Mouse (Mus musculus) neural tube, embryonic 11.5 days (tissue): ENCODE results near the gene Acbd5. TPM values are rescaled to one million over a fixed set of nuclear protein-coding genes. Genes with fewer than 3 reads are reported as not detected.
A peak's percentile ranks its signal among the peaks of the same experiment; 100 is the strongest.

Experiments used
- ATAC-seq: fragments of 200-750 bp; cut with Nextera tagmentation; 2 replicates; pipeline ENCODE4 v1.8.0; 2017; ENCODE audit warnings: moderate number of reproducible peaks, mild to moderate bottlenecking, moderate TSS enrichment, moderate library complexity; ENCODE audit not compliant: insufficient read depth, low FRiP score, low TSS enrichment
- DNase-seq: peaks from one replicate; pipeline ENCODE4 v3.0.0-alpha.2; 2015; ENCODE audit warnings: low spot score
- H3K27ac ChIP-seq: fragments of 300-500 bp; sonication (generic); 2 replicates; pipeline ENCODE4 v1.5.1; 2014; ENCODE audit warnings: low read depth, mild to moderate bottlenecking, low read length
- H3K27me3 ChIP-seq: fragments of 300-500 bp; sonication (generic); 2 replicates; pipeline ENCODE4 v1.6.1; 2014; ENCODE audit warnings: mild to moderate bottlenecking, low read length, mixed read lengths; ENCODE audit not compliant: control insufficient read depth, insufficient read depth
- H3K36me3 ChIP-seq: fragments of 300-500 bp; sonication (generic); 2 replicates; pipeline ENCODE4 v1.6.1; 2014; ENCODE audit warnings: mild to moderate bottlenecking, low read length, moderate library complexity, mixed read lengths; ENCODE audit not compliant: control insufficient read depth, insufficient read depth
- H3K4me1 ChIP-seq: fragments of 300-500 bp; sonication (generic); 2 replicates; pipeline ENCODE4 v1.6.1; 2014; ENCODE audit warnings: low read length, mixed read lengths; ENCODE audit not compliant: control insufficient read depth, insufficient read depth
- H3K4me2 ChIP-seq: fragments of 300-500 bp; sonication (generic); 2 replicates; pipeline ENCODE4 v1.6.1; 2014; ENCODE audit warnings: low read depth, mild to moderate bottlenecking, moderate library complexity
- H3K4me3 ChIP-seq: fragments of 300-500 bp; sonication (generic); 2 replicates; pipeline ENCODE4 v1.5.1; 2014; ENCODE audit warnings: low read depth, low read length
- H3K9ac ChIP-seq: fragments of 300-500 bp; sonication (generic); 2 replicates; pipeline ENCODE4 v1.6.1; 2014; ENCODE audit warnings: mild to moderate bottlenecking, low read length
- H3K9me3 ChIP-seq: fragments of 300-500 bp; sonication (generic); 2 replicates; pipeline ENCODE4 v1.6.1; 2016; ENCODE audit warnings: low read length; ENCODE audit not compliant: control insufficient read depth
- WGBS: fragments of 180-500 bp; shearing (Covaris S2); extraction: QIAGEN DNeasy Blood & Tissue Kit; methylation state at CpG from one replicate; pipeline ENCODE4 v1.1.7; 2014; 5-methylcytosine and 5-hydroxymethylcytosine counted together
- polyA plus RNA-seq: library from polyadenylated mRNA; unstranded; fragments of >200 nt; fragmentation: Nextera tagmentation; extraction: Ambion mirVana; gene quantifications from 2 replicates; pipeline ENCODE4 v1.2.1, GENCODE M21; 2014

Acbd5 gene
- polyA plus RNA-seq, 1 experiment from 2014 or later = 45.1 TPM

DNA sequence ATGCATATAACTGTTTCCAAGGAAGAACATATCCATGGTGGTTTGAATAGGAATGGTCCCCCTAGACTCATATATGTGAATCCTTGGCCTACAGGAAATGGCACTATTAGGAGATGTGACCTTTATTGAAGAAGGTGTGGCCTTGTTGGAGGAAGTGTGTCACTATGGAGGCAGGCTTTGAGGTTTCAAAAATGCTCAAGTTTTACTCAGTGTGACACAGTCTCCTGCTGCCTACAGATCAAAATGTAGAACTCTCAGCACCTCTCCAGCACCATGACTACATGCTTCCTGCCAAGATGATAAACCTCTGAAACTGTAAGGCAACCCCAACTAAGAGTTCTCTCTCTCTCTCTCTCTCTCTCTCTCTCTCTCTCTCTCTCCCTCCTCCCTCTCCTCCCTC, 20.0 kb upstream of the Acbd5 start:
- H3K9me3 ChIP-seq = no peaks in the 10 kb centered on the region
- ATAC-seq = no peak
- no peak for DNase-seq
- H3K9ac ChIP-seq = no peak overlapping the region
- H3K4me1 ChIP-seq = no peaks in the 10 kb centered on the region
- H3K4me3 ChIP-seq = no peak overlapping the region
- no peaks in the 10 kb centered on the region for H3K27me3 ChIP-seq
- H3K4me2 ChIP-seq = no peak overlapping the region
- no peak overlapping the region for H3K27ac ChIP-seq
- H3K36me3 ChIP-seq = no peaks in the 10 kb centered on the region

- WGBS = 76% methylated on average over 2 of the region's 2 CpGs
- no peak for ATAC-seq
- Histone ChIP-seq H3K27me3 (no peaks in the 10 kb centered on the region), H3K4me2 (no peak overlapping the region), H3K4me3 (no peak overlapping the region), H3K9ac (no peak overlapping the region), H3K4me1 (no peaks in the 10 kb centered on the region), H3K9me3 (no peaks in the 10 kb centered on the region), H3K36me3 (no peaks in the 10 kb centered on the region), H3K27ac (no peak overlapping the region)
- no peak for DNase-seq
These were observed 16.1 kb upstream of the Acbd5 start for GRCm38 (mm10) chr2:23051890-23052289.

GRCm38 (mm10) chr2:23052523-23052922, 15.4 kb upstream of the Acbd5 start:
- no peak for ATAC-seq
- H3K4me2 ChIP-seq = no peak overlapping the region
- H3K27me3 ChIP-seq = no peaks in the 10 kb centered on the region
- H3K36me3 ChIP-seq = no peaks in the 10 kb centered on the region
- H3K9me3 ChIP-seq = no peaks in the 10 kb centered on the region
- H3K9ac ChIP-seq = no peak overlapping the region
- H3K27ac ChIP-seq = no peak overlapping the region
- WGBS = 83% methylated on average over 6 of the region's 6 CpGs
- no peak for DNase-seq
- no peak overlapping the region for H3K4me3 ChIP-seq
- H3K4me1 ChIP-seq = no peaks in the 10 kb centered on the region

GRCm38 (mm10) chr2:23068370-23068737, 387 bp downstream of the Acbd5 start:
- Histone ChIP-seq H3K27me3 (no peaks in the 10 kb centered on the region), H3K9ac (peak overlapping the region; percentile 74), H3K27ac (peak overlapping the region; percentile 87), H3K4me2 (peak overlapping the region; percentile 91), H3K4me3 (peak overlapping the region; percentile 56), H3K36me3 (no peaks in the 10 kb centered on the region), H3K9me3 (no peaks in the 10 kb centered on the region), H3K4me1 (no peaks in the 10 kb centered on the region)
- DNase-seq = no peak
- peak; percentile 66 for ATAC-seq
- WGBS = under 1% methylated on average over 21 of the region's 21 CpGs

GRCm38 (mm10) chr2:23068894-23069744, 1.2 kb downstream of the Acbd5 start:
- Histone ChIP-seq H3K27me3 (no peaks in the 10 kb centered on the region), H3K4me1 (no peaks in the 10 kb centered on the region), H3K9me3 (no peaks in the 10 kb centered on the region), H3K4me3 (peak overlapping the region; percentile 56), H3K9ac (peak overlapping the region; percentile 39), H3K27ac (peak overlapping the region; percentile 87), H3K4me2 (peak overlapping the region; percentile 91), H3K36me3 (no peaks in the 10 kb centered on the region)
- peak; percentile 81 for ATAC-seq
- under 1% methylated on average over 50 of the region's 50 CpGs for WGBS
- DNase-seq = peak; percentile 94

DNA sequence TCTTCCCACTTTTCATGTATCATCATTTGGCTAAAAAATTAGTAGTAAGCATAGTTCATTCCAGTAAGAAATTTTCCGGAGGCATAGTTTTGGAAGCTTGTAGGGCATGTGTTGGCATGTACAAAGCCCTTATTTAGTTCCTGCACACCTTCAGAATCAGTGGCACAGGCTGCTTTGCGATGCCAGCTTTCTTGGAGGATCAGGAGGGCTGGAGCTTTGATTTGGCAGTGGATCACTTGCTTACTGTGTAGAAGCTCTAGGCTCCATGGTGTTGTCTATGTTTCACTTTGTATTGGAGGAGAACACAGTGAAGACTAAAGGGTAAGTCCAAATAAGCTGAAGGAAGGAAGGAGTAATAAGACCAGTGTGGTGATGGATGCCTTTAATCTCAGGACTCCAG, 2.5 kb downstream of the Acbd5 start:
- WGBS = 92% methylated on average over 2 of the region's 2 CpGs
- Histone ChIP-seq H3K4me1 (no peaks in the 10 kb centered on the region), H3K9ac (no peak overlapping the region), H3K4me2 (no peak overlapping the region), H3K27me3 (no peaks in the 10 kb centered on the region), H3K36me3 (no peaks in the 10 kb centered on the region), H3K9me3 (no peaks in the 10 kb centered on the region), H3K4me3 (no peak overlapping the region), H3K27ac (no peak overlapping the region)
- no peak for DNase-seq
- ATAC-seq = no peak

- H3K4me2 ChIP-seq = no peak overlapping the region
- ATAC-seq (no peak), DNase-seq (no peak)
- H3K36me3 ChIP-seq = no peaks in the 10 kb centered on the region
- no peak overlapping the region for H3K9ac ChIP-seq
- WGBS = 59% methylated on average over 1 of the region's 1 CpGs
- H3K4me1 ChIP-seq = no peaks in the 10 kb centered on the region
- no peak overlapping the region for H3K27ac ChIP-seq
- H3K4me3 ChIP-seq = no peak overlapping the region
- no peaks in the 10 kb centered on the region for H3K27me3 ChIP-seq
- no peaks in the 10 kb centered on the region for H3K9me3 ChIP-seq
These were observed 3.4 kb downstream of the Acbd5 start for GRCm38 (mm10) chr2:23071406-23071805.

DNA sequence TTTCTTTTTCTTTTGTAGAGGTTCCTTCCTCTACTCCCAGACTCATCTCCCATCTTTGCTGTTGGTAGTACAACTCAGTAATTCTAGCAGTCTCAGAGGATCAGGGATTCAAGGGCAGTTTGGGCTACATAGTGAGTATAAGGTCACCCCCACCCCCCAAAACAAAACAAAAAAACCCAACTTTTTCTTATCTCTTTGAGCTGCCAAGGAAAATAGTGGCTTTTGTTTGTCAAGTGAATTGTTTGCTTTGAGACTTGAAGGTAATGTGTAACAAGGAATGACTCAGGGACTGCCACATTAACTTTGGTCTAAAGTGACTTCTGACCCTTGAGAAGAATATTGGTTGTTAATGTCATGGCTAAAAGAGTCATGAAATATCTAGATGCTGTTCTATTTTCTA, 7.9 kb downstream of the Acbd5 start:
- no peaks in the 10 kb centered on the region for H3K9me3 ChIP-seq
- DNase-seq (no peak), ATAC-seq (no peak)
- H3K4me1 ChIP-seq = no peaks in the 10 kb centered on the region
- no peak overlapping the region for H3K4me3 ChIP-seq
- H3K4me2 ChIP-seq = no peak overlapping the region
- H3K9ac ChIP-seq = no peak overlapping the region
- H3K27me3 ChIP-seq = no peaks in the 10 kb centered on the region
- no peak overlapping the region for H3K27ac ChIP-seq
- peaks cover 4% of the 10 kb centered on the region; the same call in 1 of the 2 replicates for H3K36me3 ChIP-seq

DNA sequence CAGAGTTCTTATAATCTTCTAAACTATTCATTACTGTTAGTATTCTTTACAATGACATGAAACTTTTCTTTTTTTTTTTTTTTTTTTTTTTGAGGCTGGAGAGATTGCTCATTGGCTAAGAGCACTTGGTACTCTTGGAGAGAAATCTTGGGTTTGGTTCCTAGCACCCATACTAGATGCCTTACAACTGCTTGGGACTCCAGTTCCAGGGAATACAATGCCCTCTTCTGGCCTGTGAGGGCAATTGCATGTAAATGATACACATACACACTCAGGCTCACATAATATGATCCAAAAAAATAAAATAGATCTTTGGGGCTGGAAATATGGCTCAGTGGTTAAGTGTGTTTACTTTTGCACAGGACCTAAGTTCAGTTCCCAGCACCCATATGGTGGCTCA, 8.8 kb downstream of the Acbd5 start:
- Histone ChIP-seq H3K4me1 (no peaks in the 10 kb centered on the region), H3K9ac (no peak overlapping the region), H3K4me2 (no peak overlapping the region), H3K27ac (no peak overlapping the region), H3K27me3 (no peaks in the 10 kb centered on the region), H3K9me3 (no peaks in the 10 kb centered on the region), H3K4me3 (no peak overlapping the region), H3K36me3 (peaks cover 4% of the 10 kb centered on the region; the same call in 1 of the 2 replicates)
- DNase-seq (no peak), ATAC-seq (no peak)
